Mouse (Mus musculus) lung, embryonic 14.5 days (tissue): ENCODE measurements around the gene Tmem95. TPM values are rescaled to one million over a fixed set of nuclear protein-coding genes. Genes with fewer than 3 reads are reported as not detected.
A peak's percentile ranks its signal among the peaks of the same experiment; 100 is the strongest.

Experiments
- ATAC-seq: fragments of 200-750 bp; cut with Nextera tagmentation; 2 replicates; pipeline ENCODE4 v1.8.0; 2017; ENCODE audit warnings: mild to moderate bottlenecking, moderate TSS enrichment, moderate library complexity; ENCODE audit not compliant: insufficient read depth
- DNase-seq: peaks from one replicate; pipeline ENCODE4 v3.0.0-alpha.2; 2015
- H3K27ac ChIP-seq: fragments of 300-500 bp; sonication (generic); 2 replicates; pipeline ENCODE4 v1.5.1; 2014; ENCODE audit warnings: low read depth, mild to moderate bottlenecking, moderate library complexity
- H3K27me3 ChIP-seq: fragments of 300-500 bp; sonication (generic); 2 replicates; pipeline ENCODE4 v1.6.1; 2014; ENCODE audit warnings: low read length, control low read depth; ENCODE audit not compliant: insufficient read depth
- H3K36me3 ChIP-seq: fragments of 300-500 bp; sonication (generic); 2 replicates; pipeline ENCODE4 v1.6.1; 2014; ENCODE audit warnings: control low read depth; ENCODE audit not compliant: insufficient read depth
- H3K4me1 ChIP-seq: fragments of 300-500 bp; sonication (generic); 2 replicates; pipeline ENCODE4 v1.6.1; 2014; ENCODE audit warnings: antibody characterized with exemption, control low read depth; ENCODE audit not compliant: insufficient read depth
- H3K4me2 ChIP-seq: fragments of 300-500 bp; sonication (generic); 2 replicates; pipeline ENCODE4 v1.6.1; 2014; ENCODE audit warnings: mild to moderate bottlenecking
- H3K4me3 ChIP-seq: fragments of 300-500 bp; sonication (generic); 2 replicates; pipeline ENCODE4 v1.5.1; 2014; ENCODE audit warnings: low read depth, low read length
- H3K9ac ChIP-seq: fragments of 300-500 bp; sonication (generic); 2 replicates; pipeline ENCODE4 v1.6.1; 2014
- H3K9me3 ChIP-seq: fragments of 300-500 bp; sonication (generic); 2 replicates; pipeline ENCODE4 v1.6.1; 2016; ENCODE audit warnings: low read depth, low read length, control low read depth
- CTCF ChIP-seq: IDR thresholded peaks from 2 replicates; pipeline ENCODE4 v1.5.1; 2016; ENCODE audit warnings: antibody characterized with exemption, low read depth
- WGBS: fragments of 180-500 bp; shearing (Covaris S2); extraction: QIAGEN DNeasy Blood & Tissue Kit; methylation state at CpG from one replicate; pipeline ENCODE4 v1.1.7; 2014; 5-methylcytosine and 5-hydroxymethylcytosine counted together
- polyA plus RNA-seq: library from polyadenylated mRNA; unstranded; fragments of >200 nt; fragmentation: Nextera tagmentation; extraction: Ambion mirVana; gene quantifications from 2 replicates; pipeline ENCODE4 v1.2.1, GENCODE M21; 2014

The Tmem95 gene
- polyA plus RNA-seq, 1 experiment from 2014 or later: not detected

DNA sequence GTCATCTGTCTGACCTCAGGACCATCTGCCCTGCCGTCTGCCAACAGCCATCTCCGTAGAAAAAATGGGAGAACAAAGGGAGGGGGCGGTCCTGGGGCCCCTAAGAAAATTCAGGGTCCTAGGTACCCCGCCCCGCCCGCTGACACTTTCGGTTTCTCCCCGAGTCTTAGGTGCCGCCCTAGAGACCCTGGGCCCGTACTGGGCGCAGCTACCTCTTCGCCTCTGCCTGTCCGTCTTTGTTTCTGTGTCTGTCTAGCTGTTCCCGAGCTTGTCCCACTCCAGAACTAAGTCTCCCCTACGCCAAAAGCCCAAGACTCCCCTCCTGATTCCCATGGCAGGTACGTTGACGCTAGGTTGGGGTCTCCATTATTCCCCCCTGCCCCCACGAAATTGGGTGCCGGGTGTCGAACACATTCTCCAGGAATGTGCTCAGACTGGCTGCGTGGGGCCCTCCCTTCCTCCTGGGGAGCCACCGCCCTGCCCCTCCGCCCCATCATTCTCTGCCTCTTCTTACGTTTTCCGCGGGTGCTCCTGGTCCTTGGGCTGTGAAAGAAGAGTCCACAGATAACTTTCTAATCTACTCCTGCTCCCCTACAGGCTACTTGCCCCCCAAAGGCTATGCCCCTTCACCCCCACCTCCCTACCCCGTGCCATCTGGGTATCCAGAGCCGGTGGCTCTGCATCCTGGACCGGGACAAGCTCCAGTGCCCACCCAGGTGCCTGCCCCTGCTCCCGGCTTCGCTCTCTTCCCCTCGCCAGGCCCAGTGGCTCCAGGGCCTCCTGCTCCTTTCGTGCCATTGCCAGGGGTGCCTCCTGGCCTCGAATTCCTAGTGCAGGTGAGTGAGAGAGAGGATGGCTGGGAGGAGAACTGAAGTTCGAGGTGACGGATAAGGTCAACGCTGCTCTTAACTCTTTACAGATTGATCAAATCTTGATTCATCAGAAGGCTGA is 30.8 kb downstream of the Tmem95 start:
- peak; percentile 43 for ATAC-seq
- WGBS: 9% methylated on average over 37 of the region's 37 CpGs
- no peaks in the 10 kb centered on the region for H3K9me3 ChIP-seq

DNA sequence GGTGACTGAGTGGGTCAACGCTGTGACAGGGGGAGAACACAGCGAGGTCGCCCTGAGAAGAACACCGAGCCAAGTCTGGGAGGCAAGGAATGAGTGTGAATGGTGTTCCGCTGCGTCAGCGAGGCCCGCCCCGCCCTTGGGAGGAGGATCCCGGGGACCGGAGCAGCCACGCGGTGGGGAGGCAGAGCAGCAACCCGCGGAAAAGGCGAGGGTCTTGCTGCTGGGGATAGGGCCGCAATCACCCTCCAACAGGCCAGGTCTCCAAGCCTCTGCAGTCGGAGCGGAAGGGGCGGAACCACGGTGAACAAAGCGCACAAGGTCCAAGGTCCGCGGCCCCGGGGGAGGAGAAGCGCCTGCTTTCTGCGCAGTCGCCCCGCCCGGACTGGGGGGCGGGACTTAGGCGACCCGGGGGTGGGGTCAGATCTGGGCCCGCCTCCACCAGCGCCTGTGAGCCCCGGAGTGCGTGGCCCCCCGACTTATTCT is 31.6 kb downstream of the Tmem95 start, which contains the start of gene Plscr3:
Gene Plscr3 (plus strand): TSS at position 179 of the 483 bp plus-strand sequence.
- 0 out of 2 replicates have a peak, but pooled peaks have one; percentile 19 for TF ChIP-seq CTCF
- Histone ChIP-seq H3K36me3 (peaks cover 34% of the 10 kb centered on the region), H3K4me3 (peak within 1 kb of the TSS; percentile 82), H3K9me3 (no peaks in the 10 kb centered on the region), H3K4me1 (0 out of 2 replicates have a peak, but pooled peaks cover 5% of the 10 kb centered on the region), H3K27ac (peak within 1 kb of the TSS; percentile 95), H3K9ac (peak within 1 kb of the TSS; percentile 90), H3K27me3 (no peaks in the 10 kb centered on the region), H3K4me2 (peak within 1 kb of the TSS; percentile 83)
- DNase-seq (peak; percentile 97), ATAC-seq (peak; percentile 89)
- WGBS: under 1% methylated on average over 35 of the region's 38 CpGs

More for the DNA sequence above, 30.8 kb downstream of the Tmem95 start:
- H3K27me3 ChIP-seq: no peaks in the 10 kb centered on the region
- H3K36me3 ChIP-seq: peaks cover 41% of the 10 kb centered on the region
- H3K4me1 ChIP-seq: 0 out of 2 replicates have a peak, but pooled peaks cover 5% of the 10 kb centered on the region
- peak overlapping the region; percentile 90 for H3K9ac ChIP-seq
- DNase-seq: peak; percentile 65
- peak overlapping the region; percentile 82 for H3K4me3 ChIP-seq
- H3K27ac ChIP-seq: peak overlapping the region; percentile 95
- peak overlapping the region; percentile 83 for H3K4me2 ChIP-seq
- TF ChIP-seq CTCF: no peak

DNA sequence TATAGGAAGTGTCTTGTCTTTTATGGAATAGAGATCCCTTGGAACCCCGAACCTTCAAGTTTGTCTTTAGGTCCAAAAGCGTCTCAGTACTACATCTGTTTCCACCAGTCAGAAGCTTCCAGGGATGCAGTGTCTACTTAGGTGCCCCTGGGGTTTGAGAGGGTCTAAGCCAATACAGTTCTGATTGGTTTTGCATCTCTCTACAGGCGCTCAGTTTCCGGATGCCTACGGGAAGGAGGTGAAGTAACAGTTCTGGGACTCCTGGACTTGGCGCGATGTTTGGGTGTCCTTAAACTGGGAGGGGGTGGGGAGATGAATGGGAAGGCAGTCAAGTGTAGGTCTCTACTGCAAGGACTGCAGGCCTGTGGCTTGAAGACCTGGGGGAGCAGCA is 39.1 kb downstream of the Tmem95 start:
- H3K36me3 ChIP-seq: peaks cover 3% of the 10 kb centered on the region; the same call in 1 of the 2 replicates
- 0% methylated on average over 7 of the region's 7 CpGs for WGBS
- H3K9ac ChIP-seq: peak overlapping the region; percentile 80
- ATAC-seq (peak; percentile 15; the same call in 1 of the 2 replicates), DNase-seq (peak; percentile 59)
- H3K4me1 ChIP-seq: peaks cover 17% of the 10 kb centered on the region; the same call in 1 of the 2 replicates
- no peaks in the 10 kb centered on the region for H3K9me3 ChIP-seq
- no peak for TF ChIP-seq CTCF
- H3K4me2 ChIP-seq: peak overlapping the region; percentile 75
- H3K4me3 ChIP-seq: peak overlapping the region; percentile 73
- peak overlapping the region; percentile 92 for H3K27ac ChIP-seq
- H3K27me3 ChIP-seq: peaks cover 11% of the 10 kb centered on the region; the same call in 1 of the 2 replicates

DNA sequence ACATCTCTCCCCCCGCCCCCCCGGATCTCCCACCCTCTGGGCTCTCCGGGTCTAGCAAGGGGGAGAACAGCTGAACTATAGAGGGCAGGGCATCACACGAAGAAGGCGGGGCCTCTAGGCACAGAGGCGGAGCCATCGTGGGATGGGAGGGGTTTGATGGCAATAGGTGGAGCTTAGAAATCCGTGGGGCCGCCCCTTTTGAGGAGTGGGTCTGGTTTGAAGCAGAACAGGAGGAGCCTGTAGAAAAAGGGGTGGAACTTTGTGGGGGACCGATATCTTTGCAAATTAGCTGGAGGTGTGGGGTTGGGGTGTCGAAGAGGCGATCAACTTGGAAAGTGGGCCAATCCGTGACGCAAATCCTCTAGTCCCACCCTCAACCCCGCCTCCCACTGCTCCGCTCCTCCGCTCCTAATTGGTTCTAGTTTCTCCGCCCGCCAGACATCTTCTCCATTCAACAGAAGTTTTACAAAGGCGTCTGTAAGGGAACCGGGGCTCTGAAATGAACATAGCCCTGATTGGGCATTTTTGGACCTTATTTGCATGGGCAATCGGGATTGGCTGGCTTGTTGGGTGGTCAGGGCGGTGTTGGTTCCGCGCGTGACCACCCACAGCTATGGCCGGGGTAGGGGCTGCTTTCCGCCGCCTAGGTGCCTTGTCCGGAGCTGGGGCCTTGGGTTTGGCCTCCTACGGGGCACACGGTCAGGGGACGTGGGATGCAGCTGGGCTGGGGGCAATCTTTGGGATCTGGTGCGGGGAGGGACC is 39.7 kb downstream of the Tmem95 start, which contains the start of gene Tmem256:
Gene Tmem256 (plus strand): TSS at position 563 of the 762 bp plus-strand sequence.
- Histone ChIP-seq H3K9ac (peak within 1 kb of the TSS; percentile 80), H3K4me3 (peak within 1 kb of the TSS; percentile 73), H3K36me3 (peaks cover 9% of the 10 kb centered on the region), H3K27me3 (peaks cover 14% of the 10 kb centered on the region; the same call in 1 of the 2 replicates), H3K4me2 (peak within 1 kb of the TSS; percentile 75), H3K9me3 (no peaks in the 10 kb centered on the region), H3K27ac (peak within 1 kb of the TSS; percentile 92), H3K4me1 (peaks cover 19% of the 10 kb centered on the region; the same call in 1 of the 2 replicates)
- DNase-seq (peak; percentile 98), ATAC-seq (peak; percentile 91)
- TF ChIP-seq CTCF: no peak
- WGBS: under 1% methylated on average over 34 of the region's 34 CpGs

DNA sequence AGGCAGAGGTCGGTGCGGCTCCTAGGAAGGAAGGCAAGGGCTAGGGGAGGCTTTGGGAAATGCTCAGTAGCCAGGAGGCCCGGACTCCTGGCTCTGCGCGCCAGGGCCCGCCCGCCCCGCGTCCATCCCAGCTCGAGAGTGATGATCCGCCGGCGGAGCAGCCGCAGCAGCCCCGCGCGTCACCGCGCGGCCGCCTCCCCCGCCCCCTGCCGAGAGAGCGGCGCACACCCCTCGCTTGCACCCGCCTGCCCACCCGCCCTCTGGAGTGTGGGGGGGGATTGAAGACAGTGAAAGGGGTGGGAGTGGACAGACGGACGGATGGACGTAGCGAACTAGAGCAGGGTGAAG is 40.2 kb downstream of the Tmem95 start, which contains the start of gene Nlgn2:
Gene Nlgn2 (minus strand): TSS at position 181 of the 348 bp plus-strand sequence.
- no peak for DNase-seq
- H3K9ac ChIP-seq: peak within 1 kb of the TSS; percentile 80
- peak within 1 kb of the TSS; percentile 92 for H3K27ac ChIP-seq
- H3K4me3 ChIP-seq: peak within 1 kb of the TSS; percentile 73
- ATAC-seq: no peak
- no peaks in the 10 kb centered on the region for H3K9me3 ChIP-seq
- peak within 1 kb of the TSS; percentile 75 for H3K4me2 ChIP-seq
- H3K36me3 ChIP-seq: peaks cover 14% of the 10 kb centered on the region
- peak; percentile 17; the same call in 1 of the 2 replicates for TF ChIP-seq CTCF
- H3K4me1 ChIP-seq: peaks cover 19% of the 10 kb centered on the region; the same call in 1 of the 2 replicates
- 0% methylated on average over 32 of the region's 32 CpGs for WGBS
- peaks cover 14% of the 10 kb centered on the region; the same call in 1 of the 2 replicates for H3K27me3 ChIP-seq
